In the genomic region with DNA sequence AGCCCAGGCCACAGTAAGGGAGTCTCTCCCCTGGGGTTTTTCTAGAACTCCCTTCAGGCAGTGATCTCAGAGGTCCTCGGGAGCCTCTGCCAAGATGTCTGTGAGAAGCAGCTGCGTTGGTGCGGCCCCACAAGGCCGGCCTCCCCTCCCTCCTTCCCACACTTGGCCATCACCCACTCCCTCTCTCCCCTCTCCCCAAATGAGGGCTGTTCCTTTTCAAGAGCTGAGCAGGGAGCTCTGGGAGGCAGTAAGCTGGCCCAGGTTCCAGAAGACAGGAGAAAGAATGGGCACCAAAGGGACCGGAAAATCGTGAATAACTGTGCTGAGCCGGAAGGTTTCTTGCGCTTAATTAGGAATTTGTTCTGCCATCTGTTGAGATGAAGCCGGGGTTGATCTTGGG, we compare ENCODE assay signal across 10 mouse cellular contexts. TPM values are rescaled to one million over a fixed set of nuclear protein-coding genes. Genes with fewer than 3 reads are reported as not detected.
DNase-seq lines count a peak whose midpoint lies in the region; ATAC-seq and TF ChIP-seq lines count a peak whose summit lies in the region.
"Had no signal": no experiment of that assay in that cellular context is flagged by ENCODE, and none has a peak within 500 bp of the region (broad histone marks: within the 10 kb centered on the region; RNA-seq: fewer than 3 reads in every experiment).

No protein-coding gene starts in this region.

- intact Hi-C loops in left cerebral cortex, adult 2 months (cut with DNase I): loop anchor here (1.0 to 2.0 kb wide), 2 partner anchors 23 to 69 kb away; a partner anchor contains a TSS
- intact Hi-C loops in left cerebral cortex, postnatal 14 days (cut with DNase I): no loop called here

- no peaks in the 10 kb centered on the region for H3K9me3 ChIP-seq in forebrain, postnatal 0 days (ENCODE audit: low read length)
- H3K9me3 ChIP-seq: heart, embryonic 13.5 days had no signal

- H3K27ac ChIP-seq in left cerebral cortex, adult 2 months: peak overlapping the region; percentile 53; the same call in 1 of the 2 replicates
- H3K27ac ChIP-seq in forebrain, postnatal 0 days (ENCODE audit: low read depth, low read length): 0 out of 2 replicates have a peak overlapping the region, but pooled peaks have one; percentile 48
- H3K27ac ChIP-seq: heart, embryonic 13.5 days had no signal

- DNase-seq in cerebellum, postnatal 10 days: peak; percentile 59 to 60
- no peak for DNase-seq in cerebellum, adult 8-10 months
- no peak for DNase-seq in left cerebral cortex, adult 2 months (ENCODE audit: extremely low spot score in 1 of 2, low spot score in 2 of 2)
- DNase-seq in left cerebral cortex, postnatal 14 days (ENCODE audit: low spot score in 2 of 2): no peak
- DNase-seq in forebrain, postnatal 0 days: peak; percentile 58
- DNase-seq in c-Kit-positive CD71-positive TER-119-positive erythroid progenitor cells, embryonic 14.5 days (ENCODE audit: low spot score): no peak
- no peak for DNase-seq in adrenal gland, postnatal 36 days
- DNase-seq: embryo, embryonic 11 days had no signal

- WGBS in forebrain, postnatal 0 days: 23% methylated on average over 9 of the region's 9 CpGs

- H3K4me3 ChIP-seq in left cerebral cortex, adult 2 months: no peak overlapping the region
- H3K4me3 ChIP-seq in forebrain, postnatal 0 days (ENCODE audit: low read depth, low read length): no peak overlapping the region
- H3K4me3 ChIP-seq: heart, embryonic 13.5 days had no signal

- peak; percentile 29 for ATAC-seq in CD4-positive, CD25-positive, alpha-beta regulatory T cell, adult 4 months
- peak; percentile 40 for ATAC-seq in forebrain, postnatal 0 days

- H3K36me3 ChIP-seq in forebrain, postnatal 0 days (ENCODE audit: insufficient read depth): no peaks in the 10 kb centered on the region; the same call in 1 of the 2 replicates
- H3K36me3 ChIP-seq: heart, embryonic 13.5 days had no signal

- no peak for TF ChIP-seq CTCF in left cerebral cortex, adult 2 months (IDR thresholded peaks at IDR 0.05)
- TF ChIP-seq CTCF in forebrain, postnatal 0 days (IDR thresholded peaks at IDR 0.05; ENCODE audit: low read depth): no peak

- H3K4me1 ChIP-seq in forebrain, postnatal 0 days (ENCODE audit: insufficient read depth): peaks cover 20% of the 10 kb centered on the region

- H3K4me2 ChIP-seq in forebrain, postnatal 0 days (ENCODE audit: low read depth): no peak overlapping the region
- H3K4me2 ChIP-seq: heart, embryonic 13.5 days had no signal

- H3K27me3 ChIP-seq in forebrain, postnatal 0 days (ENCODE audit: insufficient read depth, low read length): no peaks in the 10 kb centered on the region

- H3K9ac ChIP-seq in forebrain, postnatal 0 days: no peak overlapping the region

RNA-seq across cellular contexts. Expression of a gene that starts 35.1 kb away (rescaled TPM):
- total RNA-seq in left cerebral cortex, adult 2 months (2021): 10 to 100 TPM; 37.4 to 40.0 TPM
- 10 to 100 TPM; 39.9 TPM for total RNA-seq in left cerebral cortex, postnatal 14 days (2021)
- polyA plus RNA-seq in CD4-positive, CD25-positive, alpha-beta regulatory T cell, adult 4 months (2017; shearing (Covaris generic)): not detected
- 1.5 and 1.6 TPM in 2 replicates for total RNA-seq in forebrain, postnatal 0 days (2014; rRNA removed)
- polyA plus RNA-seq in forebrain, postnatal 0 days (2015; fragmentation: Nextera tagmentation; extraction: Ambion mirVana): 0.35 and 0.48 TPM in 2 replicates
- total RNA-seq in adrenal gland, postnatal 36 days (2021): 1 to 10 TPM; 1.7 to 4.6 TPM
- polyA plus RNA-seq: heart, embryonic 13.5 days had no signal

RNA-seq across cellular contexts. Expression of a gene that starts 44.3 kb away (rescaled TPM):
- 10 to 100 TPM; 23.1 to 25.6 TPM for total RNA-seq in left cerebral cortex, adult 2 months (2021)
- 10 to 100 TPM; 16.1 to 16.3 TPM for total RNA-seq in left cerebral cortex, postnatal 14 days (2021)
- polyA plus RNA-seq in CD4-positive, CD25-positive, alpha-beta regulatory T cell, adult 4 months (2017; shearing (Covaris generic)): 10 to 100 TPM; 12.1 to 18.1 TPM
- total RNA-seq in forebrain, postnatal 0 days (2014; rRNA removed): 19.2 and 20.3 TPM in 2 replicates
- polyA plus RNA-seq in forebrain, postnatal 0 days (2015; fragmentation: Nextera tagmentation; extraction: Ambion mirVana): 17.7 and 18.6 TPM in 2 replicates
- total RNA-seq in adrenal gland, postnatal 36 days (2021): 10 to 100 TPM; 26.7 to 29.4 TPM

RNA-seq across cellular contexts. Expression of a gene that starts 44.6 kb away (rescaled TPM):
- total RNA-seq in left cerebral cortex, adult 2 months (2021): 10 to 100 TPM; 16.2 to 16.8 TPM
- total RNA-seq in left cerebral cortex, postnatal 14 days (2021): 10 to 100 TPM; 15.1 to 18.7 TPM
- 10 to 100 TPM in 1 of 2 experiments, 1 to 10 TPM in 1; 8.1 to 14.2 TPM for polyA plus RNA-seq in CD4-positive, CD25-positive, alpha-beta regulatory T cell, adult 4 months (2017; shearing (Covaris generic))
- 5.4 and 7.6 TPM in 2 replicates for total RNA-seq in forebrain, postnatal 0 days (2014; rRNA removed)
- polyA plus RNA-seq in forebrain, postnatal 0 days (2015; fragmentation: Nextera tagmentation; extraction: Ambion mirVana): 8.8 and 9.9 TPM in 2 replicates
- 10 to 100 TPM; 19.9 to 23.2 TPM for total RNA-seq in adrenal gland, postnatal 36 days (2021)

RNA-seq across cellular contexts. Expression of a gene that starts 44.9 kb away (rescaled TPM):
- total RNA-seq in left cerebral cortex, adult 2 months (2021): 10 to 100 TPM; 15.9 to 17.9 TPM
- total RNA-seq in left cerebral cortex, postnatal 14 days (2021): 10 to 100 TPM; 19.6 to 20.8 TPM
- 10 to 100 TPM; 21.6 to 26.8 TPM for polyA plus RNA-seq in CD4-positive, CD25-positive, alpha-beta regulatory T cell, adult 4 months (2017; shearing (Covaris generic))
- total RNA-seq in forebrain, postnatal 0 days (2014; rRNA removed): 18.6 and 26.2 TPM in 2 replicates
- 14.0 and 16.4 TPM in 2 replicates for polyA plus RNA-seq in forebrain, postnatal 0 days (2015; fragmentation: Nextera tagmentation; extraction: Ambion mirVana)
- 1,000 to 10,000 TPM; 1,168 to 1,492 TPM for total RNA-seq in adrenal gland, postnatal 36 days (2021)

Comparison
In these comparisons a context has a peak if more than half of its experiments do, and no peak if none do; other contexts are left out.
1. DNase-seq: peak in cerebellum, postnatal 10 days (2 of 2) and forebrain, postnatal 0 days (single experiment); none in cerebellum, adult 8-10 months (single experiment), left cerebral cortex, adult 2 months (0 of 2), left cerebral cortex, postnatal 14 days (0 of 2), c-Kit-positive CD71-positive TER-119-positive erythroid progenitor cells, embryonic 14.5 days (single experiment) and adrenal gland, postnatal 36 days (0 of 2).
2. RNA of a gene that starts 35.1 kb away (total RNA-seq): 37.4 to 40.0 TPM in left cerebral cortex, adult 2 months and 39.9 TPM in left cerebral cortex, postnatal 14 days; 1.7 to 4.6 TPM in adrenal gland, postnatal 36 days and 1.5 to 1.6 TPM in forebrain, postnatal 0 days; every median in the first group is over 4 times any median in the second.